ENCODE assay signal across 9 mouse cellular contexts in the genomic region with DNA sequence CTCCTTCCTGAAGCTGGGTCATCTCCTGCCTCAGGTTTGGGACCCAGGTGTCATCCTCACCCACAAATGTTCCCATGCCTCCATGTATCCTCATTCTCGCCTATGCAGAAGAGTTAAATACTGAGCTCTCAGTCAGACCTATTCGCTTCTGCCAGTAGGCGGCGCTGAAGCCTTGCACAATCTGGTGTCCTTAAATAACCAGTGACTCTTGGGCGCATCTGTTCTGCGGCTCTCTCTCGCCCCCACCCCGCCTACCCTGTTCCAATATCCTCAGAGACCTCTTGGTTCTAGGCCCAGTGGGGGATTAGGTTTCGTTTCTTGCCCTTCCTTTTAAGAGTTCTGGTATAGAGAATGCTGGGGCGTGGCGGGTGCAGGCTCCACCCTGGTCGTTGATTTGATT. TPM values are rescaled to one million over a fixed set of nuclear protein-coding genes. Genes with fewer than 3 reads are reported as not detected.
DNase-seq lines count a peak whose midpoint lies in the region; ATAC-seq lines count a peak whose summit lies in the region.
"Had no signal": no experiment of that assay in that cellular context is flagged by ENCODE, and none has a peak within 500 bp of the region (broad histone marks: within the 10 kb centered on the region; RNA-seq: fewer than 3 reads in every experiment).

No protein-coding gene starts in this region.

- H3K27me3 ChIP-seq in forebrain, embryonic 10.5 days (ENCODE audit: poor library complexity, severe bottlenecking) = peaks cover 88% of the 10 kb centered on the region
- H3K27me3 ChIP-seq in heart, embryonic 14.5 days (ENCODE audit: control insufficient read depth, insufficient read depth, low read length) = peaks cover 78% of the 10 kb centered on the region
- peaks cover 87% of the 10 kb centered on the region for H3K27me3 ChIP-seq in liver, embryonic 13.5 days
- peaks cover 75% of the 10 kb centered on the region for H3K27me3 ChIP-seq in neural tube, embryonic 11.5 days (ENCODE audit: control insufficient read depth, insufficient read depth, low read length)
- H3K27me3 ChIP-seq in stomach, embryonic 16.5 days (ENCODE audit: control insufficient read depth, insufficient read depth, low read length) = peaks cover 69% of the 10 kb centered on the region

- peak overlapping the region; percentile 28 for H3K4me3 ChIP-seq in forebrain, embryonic 10.5 days
- H3K4me3 ChIP-seq in heart, embryonic 14.5 days (ENCODE audit: control insufficient read depth in 1 of 2, insufficient read depth in 1 of 2, low read depth in 1 of 2, low read length in 2 of 2) = no peak overlapping the region
- H3K4me3 ChIP-seq in liver, embryonic 13.5 days (replicated peaks) = no peak overlapping the region
- 0 out of 2 replicates have a peak overlapping the region, but pooled peaks have one; percentile 6 for H3K4me3 ChIP-seq in neural tube, embryonic 11.5 days (ENCODE audit: low read depth, low read length)
- H3K4me3 ChIP-seq in stomach, embryonic 16.5 days (replicated peaks; ENCODE audit: low read length) = peak overlapping the region; percentile 22; the same call in 1 of the 2 replicates

- H3K9me3 ChIP-seq in forebrain, embryonic 10.5 days = no peaks in the 10 kb centered on the region
- no peaks in the 10 kb centered on the region for H3K9me3 ChIP-seq in heart, embryonic 14.5 days (ENCODE audit: control insufficient read depth, low read length)
- H3K9me3 ChIP-seq in liver, embryonic 13.5 days (replicated peaks) = no peaks in the 10 kb centered on the region
- no peaks in the 10 kb centered on the region for H3K9me3 ChIP-seq in neural tube, embryonic 11.5 days (ENCODE audit: control insufficient read depth, low read length)
- H3K9me3 ChIP-seq in stomach, embryonic 16.5 days (replicated peaks; ENCODE audit: control insufficient read depth, low read length) = no peaks in the 10 kb centered on the region

- DNase-seq in brain, embryonic 18.5 days (ENCODE audit: low read depth, low spot score) = peak; percentile 75
- DNase-seq in forebrain, embryonic 10.5 days (ENCODE audit: extremely low spot score, low spot score) = peak; percentile 90
- peak; percentile 94 for DNase-seq in kidney, postnatal 10 days
- peak; percentile 43 for DNase-seq in liver, embryonic 13.5 days
- DNase-seq in neural tube, embryonic 11.5 days (ENCODE audit: low spot score) = peak; percentile 92

- H3K27ac ChIP-seq in forebrain, embryonic 10.5 days = no peak overlapping the region
- no peak overlapping the region for H3K27ac ChIP-seq in heart, embryonic 14.5 days (replicated peaks in 1 of 2; ENCODE audit: control insufficient read depth in 1 of 2, insufficient read depth in 1 of 2, low read depth in 2 of 2, low read length in 2 of 2)
- no peak overlapping the region for H3K27ac ChIP-seq in liver, embryonic 13.5 days
- H3K27ac ChIP-seq in neural tube, embryonic 11.5 days (ENCODE audit: low read depth, low read length) = no peak overlapping the region
- no peak overlapping the region for H3K27ac ChIP-seq in stomach, embryonic 16.5 days (ENCODE audit: low read length)
- H3K27ac ChIP-seq: macrophage had no signal

- 1% methylated on average over 12 of the region's 12 CpGs for WGBS in forebrain, embryonic 10.5 days
- WGBS in heart, embryonic 14.5 days = 3% methylated on average over 12 of the region's 12 CpGs
- WGBS in liver, embryonic 13.5 days (ENCODE audit: insufficient replicate concordance) = 2% methylated on average over 12 of the region's 12 CpGs
- 1% methylated on average over 12 of the region's 12 CpGs for WGBS in neural tube, embryonic 11.5 days
- WGBS in stomach, embryonic 16.5 days = 1% methylated on average over 12 of the region's 12 CpGs

- H3K36me3 ChIP-seq in forebrain, embryonic 10.5 days (replicated peaks) = no peaks in the 10 kb centered on the region
- no peaks in the 10 kb centered on the region for H3K36me3 ChIP-seq in heart, embryonic 14.5 days (ENCODE audit: control insufficient read depth, insufficient read depth, low read length)
- H3K36me3 ChIP-seq in liver, embryonic 13.5 days = no peaks in the 10 kb centered on the region
- no peaks in the 10 kb centered on the region for H3K36me3 ChIP-seq in neural tube, embryonic 11.5 days (ENCODE audit: control insufficient read depth, insufficient read depth, low read length)
- H3K36me3 ChIP-seq in stomach, embryonic 16.5 days (ENCODE audit: control insufficient read depth, insufficient read depth, low read length) = no peaks in the 10 kb centered on the region

- peak; percentile 83 for ATAC-seq in CD4-positive, CD25-positive, alpha-beta regulatory T cell, adult 4 months
- ATAC-seq in heart, embryonic 14.5 days (ENCODE audit: insufficient number of reproducible peaks, insufficient read depth, low FRiP score, low read depth) = peak; percentile 58
- ATAC-seq in liver, embryonic 13.5 days (ENCODE audit: low read depth) = no peak
- peak; percentile 75 for ATAC-seq in neural tube, embryonic 11.5 days (ENCODE audit: insufficient read depth, low FRiP score, low TSS enrichment)
- peak; percentile 64; the same call in 1 of the 2 replicates for ATAC-seq in stomach, embryonic 16.5 days (ENCODE audit: insufficient read depth, low FRiP score)

- H3K4me1 ChIP-seq in forebrain, embryonic 10.5 days = peaks cover 49% of the 10 kb centered on the region
- H3K4me1 ChIP-seq in heart, embryonic 14.5 days (ENCODE audit: control insufficient read depth in 2 of 2, insufficient read depth in 2 of 2, low read length in 2 of 2) = peaks cover 2 to 15% of the 10 kb centered on the region in 2 experiments; a peak in 1 of 4 replicates
- no peaks in the 10 kb centered on the region for H3K4me1 ChIP-seq in liver, embryonic 13.5 days (replicated peaks)
- H3K4me1 ChIP-seq in neural tube, embryonic 11.5 days (ENCODE audit: control insufficient read depth, insufficient read depth, low read length) = no peaks in the 10 kb centered on the region
- peaks cover 4% of the 10 kb centered on the region; the same call in 1 of the 2 replicates for H3K4me1 ChIP-seq in stomach, embryonic 16.5 days (ENCODE audit: control insufficient read depth, insufficient read depth, low read length)

- no peak overlapping the region for H3K9ac ChIP-seq in heart, embryonic 14.5 days (ENCODE audit: low read length)
- H3K9ac ChIP-seq in liver, embryonic 13.5 days = no peak overlapping the region
- H3K9ac ChIP-seq in neural tube, embryonic 11.5 days (ENCODE audit: low read length) = peak overlapping the region; percentile 14; the same call in 1 of the 2 replicates
- H3K9ac ChIP-seq in stomach, embryonic 16.5 days (ENCODE audit: low read length) = no peak overlapping the region

- peak overlapping the region; percentile 35 for H3K4me2 ChIP-seq in heart, embryonic 14.5 days (ENCODE audit: low read length)
- no peak overlapping the region for H3K4me2 ChIP-seq in liver, embryonic 13.5 days
- peak overlapping the region; percentile 26 for H3K4me2 ChIP-seq in neural tube, embryonic 11.5 days (ENCODE audit: low read depth)
- peak overlapping the region; percentile 44 for H3K4me2 ChIP-seq in stomach, embryonic 16.5 days (ENCODE audit: low read depth, low read length)

RNA-seq across cellular contexts. Expression of a gene that starts 2.5 kb away (rescaled TPM):
- polyA plus RNA-seq in CD4-positive, CD25-positive, alpha-beta regulatory T cell, adult 4 months (2017; shearing (Covaris generic)) = not detected
- polyA plus RNA-seq in forebrain, embryonic 10.5 days (2016; fragmentation: Nextera tagmentation; extraction: Ambion mirVana) = 3.9 and 5.5 TPM in 2 replicates
- polyA plus RNA-seq in heart, embryonic 14.5 days (2014; fragmentation: Nextera tagmentation; extraction: Ambion mirVana) = 0.15 and 0.16 TPM in 2 replicates
- 0.12 and 0.13 TPM in 2 replicates for polyA plus RNA-seq in liver, embryonic 13.5 days (2015; fragmentation: Nextera tagmentation; extraction: Ambion mirVana)
- 85.4 and 89.9 TPM in 2 replicates for polyA plus RNA-seq in neural tube, embryonic 11.5 days (2014; fragmentation: Nextera tagmentation; extraction: Ambion mirVana)
- not detected in 2 replicates for polyA plus RNA-seq in stomach, embryonic 16.5 days (2015; fragmentation: Nextera tagmentation; extraction: Ambion mirVana)
- polyA plus RNA-seq: macrophage had no signal

RNA-seq across cellular contexts. Expression of a gene that starts 28.9 kb away (rescaled TPM):
- not detected for polyA plus RNA-seq in CD4-positive, CD25-positive, alpha-beta regulatory T cell, adult 4 months (2017; shearing (Covaris generic))
- 4.8 and 6.8 TPM in 2 replicates for polyA plus RNA-seq in forebrain, embryonic 10.5 days (2016; fragmentation: Nextera tagmentation; extraction: Ambion mirVana)
- 10.4 and 11.3 TPM in 2 replicates for polyA plus RNA-seq in heart, embryonic 14.5 days (2014; fragmentation: Nextera tagmentation; extraction: Ambion mirVana)
- polyA plus RNA-seq in liver, embryonic 13.5 days (2015; fragmentation: Nextera tagmentation; extraction: Ambion mirVana) = 2.0 and 2.5 TPM in 2 replicates
- polyA plus RNA-seq in neural tube, embryonic 11.5 days (2014; fragmentation: Nextera tagmentation; extraction: Ambion mirVana) = 6.7 and 11.6 TPM in 2 replicates
- polyA plus RNA-seq in stomach, embryonic 16.5 days (2015; fragmentation: Nextera tagmentation; extraction: Ambion mirVana) = 12.3 and 13.3 TPM in 2 replicates
- polyA plus RNA-seq: macrophage had no signal

RNA-seq across cellular contexts. Expression of a gene that starts 58.5 kb away (rescaled TPM):
- polyA plus RNA-seq in CD4-positive, CD25-positive, alpha-beta regulatory T cell, adult 4 months (2017; shearing (Covaris generic)) = 10 to 100 TPM in 1 of 2 experiments, 1 to 10 TPM in 1; 8.3 to 13.7 TPM
- polyA plus RNA-seq in forebrain, embryonic 10.5 days (2016; fragmentation: Nextera tagmentation; extraction: Ambion mirVana) = 34.4 and 35.4 TPM in 2 replicates
- polyA plus RNA-seq in heart, embryonic 14.5 days (2014; fragmentation: Nextera tagmentation; extraction: Ambion mirVana) = 13.8 and 17.5 TPM in 2 replicates
- 5.4 and 6.6 TPM in 2 replicates for polyA plus RNA-seq in liver, embryonic 13.5 days (2015; fragmentation: Nextera tagmentation; extraction: Ambion mirVana)
- 35.4 and 39.9 TPM in 2 replicates for polyA plus RNA-seq in neural tube, embryonic 11.5 days (2014; fragmentation: Nextera tagmentation; extraction: Ambion mirVana)
- 15.3 and 16.1 TPM in 2 replicates for polyA plus RNA-seq in stomach, embryonic 16.5 days (2015; fragmentation: Nextera tagmentation; extraction: Ambion mirVana)

Comparison
In these comparisons a context has a peak if more than half of its experiments do, and no peak if none do; other contexts are left out.
1. DNase-seq: peak in every context shown above with its lines; median percentile 94 in kidney, postnatal 10 days; 92 in neural tube, embryonic 11.5 days; 90 in forebrain, embryonic 10.5 days; 75 in brain, embryonic 18.5 days; 43 in liver, embryonic 13.5 days.
2. H3K4me3 ChIP-seq: peak in forebrain, embryonic 10.5 days (single experiment), neural tube, embryonic 11.5 days (single experiment) and stomach, embryonic 16.5 days (single experiment); none in heart, embryonic 14.5 days (0 of 2) and liver, embryonic 13.5 days (single experiment).
3. RNA of a gene that starts 2.5 kb away (polyA plus RNA-seq): 85.4 to 89.9 TPM in neural tube, embryonic 11.5 days; 3.9 to 5.5 TPM in forebrain, embryonic 10.5 days, 0.15 to 0.16 TPM in heart, embryonic 14.5 days, 0.12 to 0.13 TPM in liver, embryonic 13.5 days, not detected in CD4-positive, CD25-positive, alpha-beta regulatory T cell, adult 4 months and not detected in stomach, embryonic 16.5 days; every median in the first group is over 10 times any median in the second.